Mouse (Mus musculus) heart, postnatal 14 days (tissue): ENCODE results near the gene Gm10553. TPM values are rescaled to one million over a fixed set of nuclear protein-coding genes. Genes with fewer than 3 reads are reported as not detected.
"Not testable (repeated sequence)": the region's sequence is repeated elsewhere in the genome, so short reads cannot be mapped to it uniquely, and the experiment has no call there.

Experiments used
- DNase-seq, 2 experiments: peaks; one replicate each; pipeline ENCODE4 v3.0.0; 2021 to 2022
- intact Hi-C: fragments of 180-260 bp; cut with DNase I; formaldehyde crosslinking; loops from one replicate; pipeline ENCODE4 v1.15.1; 2025
- long read RNA-seq, 2 experiments: library from polyadenylated mRNA; stranded (forward); transcript quantifications; one replicate each; pipeline ENCODE4 v2.0.0; 2021
- total RNA-seq, 2 experiments: library from RNA; stranded (reverse); gene quantifications; 2 replicates each; pipeline ENCODE4 v1.2.3; 2021

Gene Gm10553
- total RNA-seq, result not detected
- long read RNA-seq, experiment 1, result 0 reads
- long read RNA-seq, experiment 2, result 0 reads

DNA sequence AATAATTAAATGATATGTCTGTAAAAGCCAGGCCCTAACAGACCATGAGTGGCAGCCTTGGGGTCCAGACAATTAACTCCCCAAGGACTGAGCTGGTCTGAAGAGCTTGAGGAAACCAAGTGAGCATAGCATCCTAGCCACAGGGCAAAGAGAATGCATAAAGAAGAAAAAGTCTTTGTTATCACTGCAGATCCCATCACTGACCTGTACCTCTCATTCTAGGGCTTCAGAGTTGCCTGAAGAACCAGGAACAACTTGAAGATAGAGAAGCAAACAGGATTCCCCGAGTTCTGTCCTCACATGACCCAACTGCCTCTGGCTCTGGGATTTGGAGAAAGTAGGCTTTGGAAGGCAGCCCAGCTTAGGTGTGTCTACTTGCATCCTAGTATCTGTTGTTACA, at the start of gene Gm10553:
Gm10553 (plus strand) TSS at position 301 of the 400 bp plus-strand sequence.
- DNase-seq, intact Hi-C loops: not testable (repeated sequence)

DNA sequence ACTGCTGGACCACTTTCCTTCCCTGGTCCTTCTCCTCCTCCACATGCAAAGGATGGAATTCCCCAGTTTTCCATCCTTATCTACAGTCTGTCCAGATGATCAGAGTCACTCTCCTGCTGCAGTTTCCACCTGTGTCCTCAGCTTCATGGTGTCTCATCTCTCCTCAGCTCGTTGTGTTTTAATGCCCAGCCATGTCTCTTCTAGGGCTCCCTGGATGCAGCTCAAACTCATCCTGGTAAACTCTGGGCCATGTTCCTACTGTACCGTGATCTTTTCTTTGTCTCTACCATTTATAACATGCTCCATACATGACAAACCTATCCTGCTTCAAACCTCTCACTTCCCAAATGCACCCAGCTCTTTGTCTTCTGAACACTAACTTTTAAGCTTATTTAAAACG, 28.3 kb upstream of the Gm10553 start:
- DNase-seq, intact Hi-C loops: not testable (repeated sequence)

DNA sequence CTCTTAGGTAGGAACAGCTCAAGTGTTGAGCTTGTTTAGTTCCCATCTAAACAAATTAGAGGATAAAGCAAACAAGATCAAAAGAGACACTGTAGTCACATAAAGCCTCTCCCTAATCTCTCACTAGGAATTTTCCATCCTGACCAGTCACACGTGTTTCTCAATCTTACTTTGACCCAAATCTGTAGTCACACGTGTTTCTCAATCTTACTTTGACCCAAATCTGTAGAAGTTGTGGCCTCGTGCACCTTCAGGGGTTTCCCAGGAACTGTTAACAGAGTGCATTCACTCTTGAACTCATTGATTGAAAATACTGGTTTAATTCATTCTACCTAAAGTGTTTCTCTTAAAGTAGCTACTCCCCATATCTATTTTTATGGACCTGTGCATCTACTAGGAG, 26.9 kb upstream of the Gm10553 start:
- DNase-seq, intact Hi-C loops: not testable (repeated sequence)

DNA sequence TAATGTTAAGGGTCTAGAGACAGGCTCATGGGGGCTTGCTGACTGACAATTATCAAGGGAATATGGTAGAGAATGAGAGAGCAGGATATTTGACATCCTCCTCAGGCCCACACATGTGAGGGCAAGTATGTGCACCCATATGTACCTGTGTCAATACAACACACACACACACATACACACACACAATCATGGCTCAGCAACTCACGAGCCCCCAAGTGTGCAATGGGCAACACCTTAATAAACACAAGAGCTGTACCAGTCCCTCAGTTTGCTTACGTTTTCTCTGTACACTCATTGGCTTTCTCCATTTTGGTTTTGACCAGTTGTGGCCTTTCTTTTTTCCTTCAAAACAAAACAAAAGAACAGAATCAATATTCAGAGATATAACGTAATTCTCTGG, 15.2 kb upstream of the Gm10553 start:
- intact Hi-C loops, DNase-seq: not testable (repeated sequence)

DNA sequence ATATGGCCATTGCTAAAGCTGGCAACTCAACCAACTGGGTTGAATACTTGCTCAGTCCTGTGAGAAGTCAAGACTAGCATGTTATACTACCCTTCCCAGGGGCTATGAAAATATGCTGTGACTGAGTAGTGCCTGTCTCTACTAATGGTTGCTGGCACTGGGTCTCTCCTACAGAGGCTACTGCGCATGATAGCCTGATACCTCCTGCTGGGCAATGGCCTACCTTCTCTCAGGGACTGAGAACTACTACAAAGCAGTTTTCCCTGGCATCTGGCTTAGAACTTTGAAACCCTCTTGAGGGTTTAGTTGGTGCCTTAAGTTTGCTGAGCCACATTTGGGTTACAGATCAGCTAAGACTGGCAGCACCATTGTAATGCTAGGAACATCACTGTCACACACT, 13.8 kb upstream of the Gm10553 start:
- intact Hi-C loops, DNase-seq: not testable (repeated sequence)

DNA sequence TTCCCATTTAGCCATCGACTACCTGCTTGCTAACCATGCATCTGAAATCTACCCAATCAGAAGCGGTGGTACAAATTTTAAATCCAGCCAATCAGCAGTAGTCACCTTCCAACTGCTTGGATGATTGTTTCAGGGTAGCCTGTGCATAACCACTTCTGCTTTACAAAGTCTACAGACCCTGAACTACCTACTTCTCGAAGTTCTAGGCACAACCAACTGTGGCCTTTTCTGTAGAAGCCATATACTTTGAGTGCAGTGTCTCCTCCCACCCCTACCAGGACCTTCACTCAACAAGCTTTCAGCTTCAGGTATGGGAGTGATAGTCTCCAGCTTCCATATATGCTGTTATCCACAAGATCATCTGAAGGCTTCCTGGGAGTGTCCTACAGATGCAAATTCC, 7.8 kb upstream of the Gm10553 start:
- DNase-seq, intact Hi-C loops: not testable (repeated sequence)

DNA sequence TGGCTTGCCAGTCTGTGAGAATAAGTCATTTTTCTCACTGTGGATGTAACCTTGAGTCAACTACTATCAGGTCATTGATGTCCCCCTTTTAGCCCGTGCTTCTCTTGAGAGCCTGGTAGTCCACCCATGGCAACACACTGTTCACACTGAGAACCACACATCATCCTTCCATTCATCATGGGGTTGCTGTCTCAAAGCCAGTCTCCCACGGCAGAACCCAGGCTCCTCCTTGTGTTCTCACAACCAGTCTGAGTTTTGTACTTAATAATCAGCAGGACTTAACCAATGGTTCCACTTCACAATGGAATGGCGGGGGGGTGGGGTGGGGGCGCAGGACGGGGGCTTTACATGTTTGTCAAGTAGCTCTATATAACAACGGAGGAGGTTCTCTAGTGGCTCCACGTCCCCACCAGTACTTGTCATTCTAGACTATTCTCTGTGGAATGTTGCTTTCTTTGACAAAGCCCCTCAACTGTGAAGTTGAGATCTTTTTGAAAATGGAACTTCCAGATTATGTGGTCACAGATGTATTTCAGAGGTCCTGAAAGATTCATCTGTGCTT, 6.9 kb upstream of the Gm10553 start:
- DNase-seq, intact Hi-C loops: not testable (repeated sequence)

DNA sequence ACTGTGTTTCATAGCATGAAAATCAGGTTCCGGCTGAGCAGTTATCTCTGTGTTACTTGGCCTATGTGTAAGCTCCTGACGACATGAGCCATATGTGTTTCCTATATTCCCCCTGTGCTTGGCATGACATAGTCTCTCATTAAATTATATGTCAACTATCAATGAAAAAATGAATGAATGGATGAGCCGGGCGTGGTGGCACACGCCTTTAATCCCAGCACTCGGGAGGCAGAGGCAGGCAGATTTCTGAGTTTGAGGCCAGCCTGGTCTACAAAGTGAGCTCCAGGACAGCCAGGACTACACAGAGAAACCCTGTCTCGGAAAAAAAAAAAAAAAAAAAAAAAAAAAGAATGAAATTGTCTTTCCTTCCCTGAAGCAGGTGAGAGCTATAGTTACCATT, 883 bp upstream of the Gm10553 start:
- DNase-seq, result not testable (repeated sequence)

DNA sequence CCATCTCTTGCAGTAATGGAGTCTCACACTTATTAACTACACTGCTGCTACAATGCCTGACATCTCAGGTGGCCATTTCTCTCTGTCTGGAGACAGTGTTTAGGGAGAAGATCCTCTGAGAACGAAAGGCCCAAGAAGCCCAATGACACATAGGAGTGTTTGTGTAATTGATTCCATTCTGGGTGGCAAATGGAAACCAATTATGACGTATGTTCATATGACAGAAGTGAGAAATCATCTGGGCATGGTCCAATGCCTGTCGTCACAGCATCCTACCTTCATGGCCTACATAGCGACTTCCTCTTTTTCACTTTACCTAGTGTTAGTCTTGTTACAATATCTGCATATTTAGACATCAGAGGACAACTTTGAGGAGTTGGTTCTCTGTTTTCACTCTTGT, 1.8 kb downstream of the Gm10553 start:
- DNase-seq, intact Hi-C loops: not testable (repeated sequence)

More for the DNA sequence above, 883 bp upstream of the Gm10553 start:
- intact Hi-C loops, result not testable (repeated sequence)

DNA sequence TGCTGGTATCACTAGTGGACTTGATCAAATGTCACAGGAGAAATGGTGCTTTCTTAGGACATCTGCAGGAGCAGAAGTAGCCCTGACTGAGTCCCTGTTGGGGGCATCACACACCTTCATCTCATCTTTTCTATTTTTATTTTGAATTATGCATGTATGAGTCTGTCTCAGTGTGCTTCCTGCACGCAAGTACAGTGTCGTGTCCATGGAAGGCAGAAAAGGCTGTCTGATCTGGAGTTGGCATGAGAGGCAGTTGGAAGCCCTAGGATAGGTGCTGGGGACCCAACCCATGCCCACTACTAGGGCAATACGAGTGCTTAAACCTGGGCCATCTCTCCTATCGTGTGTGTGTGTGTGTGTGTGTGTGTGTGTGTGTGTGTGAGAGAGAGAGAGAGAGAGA, 5.4 kb downstream of the Gm10553 start:
- not testable (repeated sequence) for DNase-seq

DNA sequence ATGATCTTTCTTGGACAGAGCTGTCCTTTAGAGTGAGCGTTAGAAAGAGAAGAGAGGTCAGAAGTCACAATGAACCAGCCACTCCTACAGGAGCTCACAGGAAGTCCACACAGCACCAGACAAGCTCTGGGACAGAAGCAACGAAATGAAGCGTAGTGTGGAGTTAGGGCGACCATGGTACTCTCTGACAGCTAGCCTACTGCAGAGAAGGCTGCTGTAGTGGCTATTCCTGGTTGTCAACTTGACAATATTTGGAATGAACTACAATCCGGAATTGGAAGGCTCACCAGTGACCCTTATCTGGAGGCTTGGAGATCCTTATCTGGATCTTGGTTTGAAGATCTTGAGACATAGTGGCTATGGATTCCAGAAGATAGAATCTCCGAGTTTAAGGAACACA, 6.0 kb downstream of the Gm10553 start:
- intact Hi-C loops, DNase-seq: not testable (repeated sequence)

More for the DNA sequence above, 5.4 kb downstream of the Gm10553 start:
- intact Hi-C loops, result not testable (repeated sequence)

DNA sequence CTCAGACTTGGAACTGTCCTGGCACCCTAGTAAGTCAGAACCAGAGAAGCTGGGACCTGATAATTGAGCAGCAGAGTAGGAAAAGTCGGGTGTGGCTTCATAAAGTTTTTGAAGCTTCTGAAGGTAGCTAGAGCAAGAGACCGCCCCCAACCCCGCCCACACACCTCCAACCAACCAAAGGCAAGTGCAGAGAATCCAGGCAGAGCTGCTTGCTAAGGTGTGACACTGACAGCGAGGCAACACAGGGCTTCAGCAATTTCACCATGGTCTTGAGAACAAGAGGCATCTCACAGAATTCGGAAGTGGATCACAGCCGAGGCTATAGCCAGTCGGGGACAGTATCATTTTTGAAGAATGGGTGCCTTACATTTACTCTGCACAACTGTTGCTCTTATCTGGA, 9.8 kb downstream of the Gm10553 start, which contains the start of gene A530032D15Rik:
A530032D15Rik (minus strand) TSS at position 101 of the 400 bp plus-strand sequence.
- intact Hi-C loops, DNase-seq: not testable (repeated sequence)

DNA sequence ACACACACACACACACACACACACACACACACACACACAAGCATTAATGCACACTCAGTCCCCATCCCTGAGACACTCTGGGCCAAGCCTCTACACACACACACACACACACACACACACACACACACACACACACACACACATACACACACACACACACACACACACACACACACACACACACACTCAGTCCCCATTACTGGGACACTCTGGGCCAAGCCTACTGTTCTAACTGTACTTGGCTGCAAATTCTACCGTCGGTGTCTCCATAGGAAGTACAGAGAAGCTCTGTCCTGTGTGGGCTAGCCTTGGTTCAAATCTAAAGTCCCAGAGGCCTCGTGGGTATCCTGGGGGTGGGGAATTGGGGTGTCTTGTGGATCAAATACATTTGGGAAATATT, 10.9 kb downstream of the Gm10553 start:
- DNase-seq, intact Hi-C loops: not testable (repeated sequence)

DNA sequence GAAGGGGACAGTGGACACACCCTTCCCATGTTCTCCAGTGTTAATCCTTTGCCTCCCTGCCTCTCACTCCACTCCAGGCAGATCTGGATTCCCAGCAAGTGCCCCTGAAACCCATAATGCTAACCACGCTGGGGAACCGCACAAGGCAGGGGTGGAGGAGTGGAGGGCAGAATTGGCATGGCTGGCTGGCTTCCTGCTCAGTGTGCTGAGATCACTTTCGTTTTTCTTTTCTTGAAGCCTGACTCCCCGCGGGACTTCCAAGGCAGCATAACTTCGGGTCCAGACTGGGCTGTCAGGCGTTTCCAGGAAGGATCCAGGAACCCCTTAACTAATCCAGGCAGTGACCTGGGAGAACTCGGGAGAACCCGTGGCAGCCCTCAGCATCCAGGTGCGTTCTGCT, 11.6 kb downstream of the Gm10553 start:
- intact Hi-C loops, DNase-seq: not testable (repeated sequence)

DNA sequence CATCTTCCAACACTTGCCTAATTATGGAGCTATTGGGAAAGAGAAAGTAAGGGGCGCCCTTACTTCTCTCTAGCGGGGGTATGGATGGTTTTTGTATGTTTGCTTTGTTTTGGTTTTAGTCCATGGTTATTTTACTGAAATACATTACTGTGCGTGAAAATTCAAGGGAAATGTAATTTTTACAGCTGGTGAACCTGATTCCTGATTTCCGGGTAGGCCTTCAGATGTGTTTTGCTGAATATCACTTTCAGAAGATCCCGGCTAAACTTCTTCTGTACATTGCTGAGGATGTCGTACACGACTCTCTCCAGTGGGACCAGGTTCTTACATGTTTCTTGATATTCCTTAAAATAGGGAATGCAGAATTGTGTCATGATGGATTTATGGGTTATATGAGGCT, 12.3 kb downstream of the Gm10553 start:
- DNase-seq, intact Hi-C loops: not testable (repeated sequence)

DNA sequence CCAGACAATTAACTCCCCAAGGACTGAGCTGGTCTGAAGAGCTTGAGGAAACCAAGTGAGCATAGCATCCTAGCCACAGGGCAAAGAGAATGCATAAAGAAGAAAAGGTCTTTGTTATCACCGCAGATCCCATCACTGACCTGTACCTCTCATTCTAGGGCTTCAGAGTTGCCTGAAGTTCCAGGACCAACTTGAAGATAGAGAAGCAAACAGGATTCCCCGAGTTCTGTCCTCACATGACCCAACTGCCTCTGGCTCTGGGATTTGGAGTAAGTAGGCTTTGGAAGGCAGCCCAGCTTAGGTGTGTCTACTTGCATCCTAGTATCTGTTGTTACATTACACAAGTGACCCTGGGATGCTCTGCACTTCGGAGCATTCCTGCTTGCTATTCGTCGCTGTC, 12.9 kb downstream of the Gm10553 start:
- DNase-seq, intact Hi-C loops: not testable (repeated sequence)

DNA sequence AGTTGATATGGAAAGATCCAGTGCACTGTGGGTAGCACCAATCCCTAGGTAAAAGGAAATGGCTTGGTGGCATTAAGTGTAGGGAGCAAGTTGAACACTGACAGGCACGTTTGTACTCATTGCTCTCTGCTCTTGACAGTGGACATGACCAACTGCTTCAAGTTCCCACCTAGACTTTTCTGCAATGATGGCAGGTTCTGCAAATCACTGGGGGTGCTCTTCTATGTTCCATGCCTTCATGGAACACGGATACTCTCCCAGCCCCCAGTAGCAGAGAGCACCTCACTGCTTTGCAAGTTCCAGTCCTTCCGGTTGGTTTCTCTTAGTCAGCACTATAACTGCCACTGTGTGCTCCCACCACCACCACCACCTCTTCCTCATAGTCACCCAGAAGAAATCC, 14.1 kb downstream of the Gm10553 start:
- intact Hi-C loops, DNase-seq: not testable (repeated sequence)

DNA sequence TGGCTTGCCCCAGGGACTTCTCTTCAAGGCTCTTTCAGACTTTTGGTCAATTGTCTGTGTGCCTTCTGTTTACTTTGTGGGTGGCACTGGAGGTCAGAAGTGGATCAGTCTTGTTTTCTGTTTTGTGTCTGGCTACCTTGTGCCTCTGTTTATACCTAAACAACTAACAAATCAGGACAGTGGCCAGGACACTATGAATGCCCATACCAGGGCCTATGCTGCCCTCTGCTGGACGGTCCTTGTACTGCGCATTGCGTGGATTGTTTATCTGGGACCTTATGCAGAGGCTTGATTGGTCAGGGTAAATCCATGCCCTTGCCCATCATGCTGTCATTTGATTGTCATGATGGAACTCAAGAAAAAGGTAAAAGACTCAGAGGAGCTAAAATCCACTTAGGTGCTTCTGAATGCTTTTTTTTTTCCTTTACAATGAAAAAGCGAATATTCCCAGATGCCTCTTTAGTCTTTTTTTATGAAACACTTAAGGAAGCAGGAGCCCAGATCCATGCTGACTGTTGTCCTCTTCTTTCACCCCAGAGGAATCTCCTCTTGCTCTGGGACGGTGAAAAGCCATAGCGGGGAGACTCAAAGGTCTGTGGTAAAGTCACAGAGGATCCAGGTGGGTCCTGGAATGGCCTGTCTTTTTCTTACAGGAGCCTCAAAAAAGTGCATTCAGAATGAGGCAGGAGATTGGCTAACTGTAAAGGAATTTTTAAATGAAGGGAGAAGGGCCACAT, 14.9 kb downstream of the Gm10553 start:
- peak in 1 of 2 experiments; percentile 28 for DNase-seq
- intact Hi-C loops, result not testable (repeated sequence)

DNA sequence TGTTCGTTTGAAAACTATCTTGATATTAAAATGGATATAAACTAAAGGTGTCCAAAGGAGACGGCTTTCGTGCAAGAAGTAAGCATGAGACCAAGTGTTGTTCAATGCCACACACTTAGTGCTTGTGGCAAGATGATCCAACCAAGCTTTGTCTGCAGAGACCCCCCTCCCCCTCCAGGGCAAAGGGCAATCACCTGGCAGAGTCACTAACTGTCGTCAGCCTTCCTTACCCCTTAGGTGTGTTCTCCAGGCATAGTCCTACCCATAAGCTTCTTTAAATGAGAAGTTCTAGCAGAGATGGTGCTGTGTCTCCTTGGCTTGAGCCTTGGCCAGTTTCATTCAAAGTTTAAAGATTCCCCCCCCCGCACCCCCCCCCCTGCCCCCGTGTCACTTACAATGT, 17.6 kb downstream of the Gm10553 start:
- DNase-seq, result not testable (repeated sequence)

DNA sequence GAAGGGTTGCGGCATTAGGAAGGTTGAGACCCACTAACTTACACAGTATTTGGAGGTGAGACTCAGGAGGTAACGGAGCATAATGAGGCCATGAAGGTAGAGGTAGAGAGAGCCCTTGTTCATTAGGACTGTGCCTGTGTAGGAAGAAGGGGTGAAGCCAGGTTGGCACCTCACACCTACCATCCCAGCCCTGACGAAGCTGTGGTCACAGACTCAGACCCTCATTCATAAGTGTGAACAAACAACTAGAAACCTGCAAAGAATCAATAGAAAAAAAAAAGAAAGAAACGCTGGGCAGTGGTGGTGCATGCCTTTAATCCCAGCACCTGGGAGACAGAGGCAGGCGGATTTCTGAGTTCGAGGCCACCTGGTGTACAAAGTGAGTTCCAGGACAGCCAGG, 18.4 kb downstream of the Gm10553 start:
- intact Hi-C loops, DNase-seq: not testable (repeated sequence)

More for the DNA sequence above, 17.6 kb downstream of the Gm10553 start:
- intact Hi-C loops, result not testable (repeated sequence)

DNA sequence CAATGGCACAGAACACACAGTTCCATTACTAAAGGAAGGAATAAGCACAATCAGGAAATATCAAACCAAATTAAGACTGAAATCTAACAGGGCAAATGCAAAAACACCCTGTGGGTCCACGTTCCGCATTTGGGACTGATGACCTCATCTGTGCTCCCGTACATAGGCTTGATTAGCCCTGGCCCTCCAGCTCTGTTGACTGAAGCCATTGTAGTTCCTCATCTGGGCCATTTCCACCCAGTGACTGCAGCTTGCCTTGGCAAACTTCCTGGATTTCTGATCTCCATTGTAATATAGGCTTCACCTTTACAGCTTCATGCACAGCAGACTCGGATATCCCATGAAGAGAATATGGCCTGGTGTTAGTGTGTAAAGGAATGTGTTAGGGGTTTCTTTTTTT, 21.9 kb downstream of the Gm10553 start:
- intact Hi-C loops, DNase-seq: not testable (repeated sequence)

DNA sequence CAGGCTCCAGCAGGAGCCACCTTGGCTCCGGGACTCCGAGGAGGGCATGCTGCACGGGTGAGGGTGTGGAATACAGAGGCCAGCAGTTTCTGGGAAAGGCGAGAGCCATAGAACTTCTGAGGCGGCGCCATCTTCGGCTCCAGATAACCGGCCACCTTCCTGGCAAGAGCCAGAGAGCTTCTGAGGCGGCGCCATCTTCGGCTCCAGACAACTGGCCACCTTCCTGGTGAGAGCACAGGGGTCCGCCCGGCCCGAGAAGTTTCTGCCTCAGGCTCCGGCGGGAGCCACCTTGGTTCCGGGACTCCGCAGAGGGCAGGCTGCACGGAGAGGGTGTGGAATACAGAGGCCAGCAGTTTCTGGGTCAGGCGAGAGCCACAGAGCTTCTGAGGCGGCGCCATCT, 33.7 kb downstream of the Gm10553 start:
- intact Hi-C loops, DNase-seq: not testable (repeated sequence)
